Mouse (Mus musculus) hindbrain, embryonic 12.5 days (tissue): ENCODE data around the gene Rom1. TPM values are rescaled to one million over a fixed set of nuclear protein-coding genes. Genes with fewer than 3 reads are reported as not detected.

Experiments used
- ATAC-seq: fragments of 200-750 bp; cut with Nextera tagmentation; 2 replicates; pipeline ENCODE4 v1.8.0; 2017; ENCODE audit warnings: moderate TSS enrichment; ENCODE audit not compliant: low FRiP score
- H3K27ac ChIP-seq: fragments of 300-500 bp; sonication (generic); 2 replicates; pipeline ENCODE4 v1.5.1; 2016; ENCODE audit warnings: mild to moderate bottlenecking
- H3K27me3 ChIP-seq: fragments of 300-500 bp; sonication (generic); 2 replicates; pipeline ENCODE4 v1.6.1; 2016; ENCODE audit warnings: mild to moderate bottlenecking
- H3K36me3 ChIP-seq: fragments of 300-500 bp; sonication (generic); 2 replicates; pipeline ENCODE4 v1.6.1; 2016; ENCODE audit warnings: mild to moderate bottlenecking
- H3K4me1 ChIP-seq: fragments of 300-500 bp; sonication (generic); 2 replicates; pipeline ENCODE4 v1.6.1; 2016
- H3K4me2 ChIP-seq: fragments of 300-500 bp; sonication (generic); replicated peaks from 2 replicates; pipeline ENCODE4 v1.6.1; 2016; ENCODE audit warnings: mild to moderate bottlenecking
- H3K4me3 ChIP-seq: fragments of 300-500 bp; sonication (generic); 2 replicates; pipeline ENCODE4 v1.5.1; 2016; ENCODE audit warnings: mild to moderate bottlenecking
- H3K9ac ChIP-seq: fragments of 300-500 bp; sonication (generic); 2 replicates; pipeline ENCODE4 v1.6.1; 2016; ENCODE audit warnings: mild to moderate bottlenecking, moderate library complexity
- H3K9me3 ChIP-seq: fragments of 300-500 bp; sonication (generic); replicated peaks from 2 replicates; pipeline ENCODE4 v1.6.1; 2016; ENCODE audit warnings: mild to moderate bottlenecking
- WGBS: fragments of 180-500 bp; shearing (Covaris S2); methylation state at CpG from one replicate; pipeline ENCODE4 v1.1.7; 2016; 5-methylcytosine and 5-hydroxymethylcytosine counted together
- polyA plus RNA-seq: library from polyadenylated mRNA; unstranded; fragments of >200 nt; fragmentation: Nextera tagmentation; extraction: Ambion mirVana; gene quantifications from 2 replicates; pipeline ENCODE4 v1.2.1, GENCODE M21; 2016

Rom1 gene
- polyA plus RNA-seq, 1 experiment from 2014 or later = 3.2 TPM

- Histone ChIP-seq H3K4me1 (peaks cover 24% of the 10 kb centered on the region), H3K4me2 (peak overlapping the region; percentile 68), H3K9ac (peak overlapping the region; percentile 95), H3K9me3 (no peaks in the 10 kb centered on the region), H3K27me3 (no peaks in the 10 kb centered on the region), H3K36me3 (peaks cover 30% of the 10 kb centered on the region), H3K4me3 (peak overlapping the region; percentile 83), H3K27ac (peak overlapping the region; percentile 97)
- WGBS = 40% methylated on average over 10 of the region's 10 CpGs
- ATAC-seq = no peak; the same call in 1 of the 2 replicates
These were observed 12.0 kb upstream of the Rom1 start for GRCm38 (mm10) chr19:8941136-8941514.

GRCm38 (mm10) chr19:8940526-8941133, 11.5 kb upstream of the Rom1 start:
- 83% methylated on average over 15 of the region's 15 CpGs for WGBS
- Histone ChIP-seq H3K27me3 (no peaks in the 10 kb centered on the region), H3K4me3 (no peak overlapping the region), H3K4me1 (peaks cover 24% of the 10 kb centered on the region), H3K4me2 (peak overlapping the region; percentile 68; the same call in 1 of the 2 replicates), H3K27ac (no peak overlapping the region), H3K9ac (no peak overlapping the region), H3K9me3 (no peaks in the 10 kb centered on the region), H3K36me3 (peaks cover 25% of the 10 kb centered on the region)
- ATAC-seq = no peak

GRCm38 (mm10) chr19:8936736-8937135, 7.6 kb upstream of the Rom1 start:
- Histone ChIP-seq H3K4me3 (no peak overlapping the region), H3K36me3 (peaks cover 17% of the 10 kb centered on the region)
- no peak for ATAC-seq

GRCm38 (mm10) chr19:8930771-8931170, 1.6 kb upstream of the Rom1 start:
- H3K4me1 ChIP-seq = peaks cover 13% of the 10 kb centered on the region
- 89% methylated on average over 7 of the region's 7 CpGs for WGBS
- H3K36me3 ChIP-seq = peaks cover 26% of the 10 kb centered on the region
- H3K4me2 ChIP-seq = peak overlapping the region; percentile 67
- no peak for ATAC-seq
- no peaks in the 10 kb centered on the region for H3K9me3 ChIP-seq
- H3K9ac ChIP-seq = 0 out of 2 replicates have a peak overlapping the region, but pooled peaks have one; percentile 9
- no peak overlapping the region for H3K27ac ChIP-seq
- H3K4me3 ChIP-seq = 0 out of 2 replicates have a peak overlapping the region, but pooled peaks have one; percentile 54
- H3K27me3 ChIP-seq = peaks cover 6% of the 10 kb centered on the region

More at GRCm38 (mm10) chr19:8936736-8937135, 7.6 kb upstream of the Rom1 start:
- Histone ChIP-seq H3K9me3 (no peaks in the 10 kb centered on the region), H3K27ac (no peak overlapping the region), H3K4me1 (peaks cover 6% of the 10 kb centered on the region), H3K9ac (0 out of 2 replicates have a peak overlapping the region, but pooled peaks have one; percentile 23), H3K4me2 (no peak overlapping the region), H3K27me3 (no peaks in the 10 kb centered on the region)
- WGBS = 78% methylated on average over 2 of the region's 2 CpGs

- ATAC-seq = no peak; the same call in 1 of the 2 replicates
- peak overlapping the region; percentile 77 for H3K9ac ChIP-seq
- WGBS = 13% methylated on average over 11 of the region's 11 CpGs
- H3K9me3 ChIP-seq = no peaks in the 10 kb centered on the region
- no peak overlapping the region for H3K27ac ChIP-seq
- H3K4me1 ChIP-seq = peaks cover 13% of the 10 kb centered on the region
- peak overlapping the region; percentile 54 for H3K4me3 ChIP-seq
- H3K27me3 ChIP-seq = peaks cover 6% of the 10 kb centered on the region
- peaks cover 32% of the 10 kb centered on the region for H3K36me3 ChIP-seq
- peak overlapping the region; percentile 67 for H3K4me2 ChIP-seq
These were observed 961 bp upstream of the Rom1 start for GRCm38 (mm10) chr19:8930117-8930516.

GRCm38 (mm10) chr19:8928689-8929223, 400 bp downstream of the Rom1 start:
- ATAC-seq = peak; percentile 17
- Histone ChIP-seq H3K4me1 (peaks cover 13% of the 10 kb centered on the region), H3K4me2 (peak overlapping the region; percentile 67), H3K27ac (no peak overlapping the region), H3K9ac (peak overlapping the region; percentile 77; the same call in 1 of the 2 replicates), H3K4me3 (peak overlapping the region; percentile 54), H3K36me3 (peaks cover 35% of the 10 kb centered on the region), H3K27me3 (peaks cover 6% of the 10 kb centered on the region), H3K9me3 (no peaks in the 10 kb centered on the region)
- 15% methylated on average over 16 of the region's 16 CpGs for WGBS

GRCm38 (mm10) chr19:8927891-8928525, 1.1 kb downstream of the Rom1 start:
- 93% methylated on average over 12 of the region's 12 CpGs for WGBS
- no peak overlapping the region for H3K9ac ChIP-seq
- no peak overlapping the region for H3K4me2 ChIP-seq
- H3K36me3 ChIP-seq = peaks cover 28% of the 10 kb centered on the region
- no peaks in the 10 kb centered on the region for H3K9me3 ChIP-seq
- no peak overlapping the region for H3K27ac ChIP-seq
- no peak overlapping the region for H3K4me3 ChIP-seq
- H3K4me1 ChIP-seq = peaks cover 13% of the 10 kb centered on the region
- no peak for ATAC-seq
- peaks cover 6% of the 10 kb centered on the region for H3K27me3 ChIP-seq

GRCm38 (mm10) chr19:8926766-8927165, 2.4 kb downstream of the Rom1 start:
- no peaks in the 10 kb centered on the region for H3K9me3 ChIP-seq
- no peak for ATAC-seq
- H3K36me3 ChIP-seq = peaks cover 28% of the 10 kb centered on the region
- H3K27ac ChIP-seq = no peak overlapping the region
- H3K4me1 ChIP-seq = peaks cover 17% of the 10 kb centered on the region
- H3K27me3 ChIP-seq = peaks cover 6% of the 10 kb centered on the region
- H3K9ac ChIP-seq = no peak overlapping the region
- WGBS = 88% methylated on average over 2 of the region's 2 CpGs
- H3K4me3 ChIP-seq = no peak overlapping the region
- no peak overlapping the region for H3K4me2 ChIP-seq

GRCm38 (mm10) chr19:8921741-8922140, 7.4 kb downstream of the Rom1 start:
- 79% methylated on average over 9 of the region's 9 CpGs for WGBS
- H3K4me3 ChIP-seq = no peak overlapping the region
- peaks cover 25% of the 10 kb centered on the region for H3K36me3 ChIP-seq
- peak overlapping the region; percentile 75; the same call in 1 of the 2 replicates for H3K4me2 ChIP-seq
- no peak for ATAC-seq
- H3K27ac ChIP-seq = no peak overlapping the region
- H3K27me3 ChIP-seq = no peaks in the 10 kb centered on the region
- no peaks in the 10 kb centered on the region for H3K9me3 ChIP-seq
- 0 out of 2 replicates have a peak overlapping the region, but pooled peaks have one; percentile 77 for H3K9ac ChIP-seq
- peaks cover 13% of the 10 kb centered on the region; the same call in 1 of the 2 replicates for H3K4me1 ChIP-seq

GRCm38 (mm10) chr19:8920836-8921291, 8.3 kb downstream of the Rom1 start:
- H3K36me3 ChIP-seq = peaks cover 27% of the 10 kb centered on the region
- WGBS = 2% methylated on average over 6 of the region's 6 CpGs
- ATAC-seq = no peak; the same call in 1 of the 2 replicates

GRCm38 (mm10) chr19:8920073-8920736, 9.0 kb downstream of the Rom1 start, which contains the start of gene B3gat3:
B3gat3 (plus strand) TSS chr19:8920374.
- Histone ChIP-seq H3K4me1 (peaks cover 13% of the 10 kb centered on the region; the same call in 1 of the 2 replicates), H3K9me3 (no peaks in the 10 kb centered on the region), H3K27ac (peak within 1 kb of the TSS; percentile 82), H3K9ac (peak within 1 kb of the TSS; percentile 77), H3K4me3 (peak within 1 kb of the TSS; percentile 69), H3K27me3 (no peaks in the 10 kb centered on the region), H3K36me3 (peaks cover 27% of the 10 kb centered on the region), H3K4me2 (peak within 1 kb of the TSS; percentile 75)
- 3% methylated on average over 47 of the region's 50 CpGs for WGBS
- ATAC-seq = peak; percentile 99

More at GRCm38 (mm10) chr19:8920836-8921291, 8.3 kb downstream of the Rom1 start:
- Histone ChIP-seq H3K4me1 (peaks cover 13% of the 10 kb centered on the region; the same call in 1 of the 2 replicates), H3K27me3 (no peaks in the 10 kb centered on the region), H3K9me3 (no peaks in the 10 kb centered on the region), H3K4me2 (peak overlapping the region; percentile 75), H3K4me3 (peak overlapping the region; percentile 69), H3K27ac (peak overlapping the region; percentile 82), H3K9ac (peak overlapping the region; percentile 77)
